Mouse (Mus musculus): ENCODE measurements at regions not wholly inside any gene's neighbourhood (a gene's known extent, or its start where the extent isn't known, plus 50 kb on each side); places are given as distances from the start of the nearest gene placed in this dataset.

DNA sequence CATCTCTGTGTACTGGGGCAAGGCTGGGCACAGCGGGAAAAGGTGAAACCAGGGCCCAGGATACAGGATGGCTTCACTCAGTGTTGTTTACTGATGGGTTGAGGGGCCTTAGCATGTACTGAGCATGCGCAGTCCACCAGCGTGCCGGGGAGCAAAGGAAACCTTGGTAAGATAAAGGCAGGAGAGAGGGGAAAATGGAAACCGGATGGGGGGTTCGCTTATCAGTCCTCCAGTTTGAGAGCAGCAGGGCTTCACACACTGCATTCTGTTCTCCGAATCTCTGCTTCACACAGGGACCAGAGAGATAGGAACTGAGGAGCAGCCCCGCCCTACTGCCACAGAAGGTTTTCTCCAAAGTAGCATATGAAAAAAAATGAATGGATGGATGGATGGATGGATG is 127.6 kb upstream of the Pabpc6 start:
- 77% methylated on average over 8 of the region's 8 CpGs for WGBS

DNA sequence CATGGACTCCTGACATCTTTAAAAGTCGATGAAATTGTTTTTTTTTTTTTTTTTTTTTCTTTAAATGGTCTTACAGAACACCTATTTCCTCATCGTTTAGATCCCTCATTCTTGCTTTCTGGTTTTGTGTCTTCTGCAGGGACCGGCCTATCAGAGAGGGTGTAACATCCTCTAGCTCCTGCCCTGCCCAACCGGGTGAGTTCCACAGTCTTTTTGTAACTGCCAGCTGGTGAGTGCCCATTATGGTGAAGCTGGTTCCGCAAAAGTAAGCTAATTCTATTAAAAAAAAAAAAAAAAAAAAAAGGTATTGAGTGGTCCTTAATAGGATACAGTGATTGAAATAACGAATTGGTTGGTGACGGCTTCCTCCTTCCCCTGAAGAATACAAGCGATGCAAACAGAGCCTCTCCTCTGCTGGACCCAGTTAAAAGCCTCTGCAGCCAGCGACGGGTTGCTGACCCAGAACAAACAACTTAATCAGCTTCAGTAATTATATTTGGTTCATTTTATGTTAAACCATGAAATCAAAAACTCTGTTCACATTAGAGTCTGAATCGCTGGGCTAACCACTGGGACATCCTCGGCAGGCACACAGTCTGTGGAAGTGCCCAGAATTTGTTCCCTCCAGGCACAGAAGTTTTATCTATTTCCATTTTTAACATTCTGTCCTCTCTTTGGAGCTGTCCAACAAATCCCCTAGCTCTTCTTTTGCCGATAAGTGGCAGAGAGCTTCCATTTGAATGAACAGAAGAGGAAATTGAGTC is 126.9 kb upstream of the Pabpc6 start:
- 79% methylated on average over 13 of the region's 13 CpGs for WGBS
- Histone ChIP-seq H3K4me1 (ENCODE audit: control insufficient read depth, insufficient read depth, low read length) (no peaks in the 10 kb centered on the region), H3K4me3 (replicated peaks; ENCODE audit: extremely low read depth, low read depth, low read length) (no peak overlapping the region)
- DNase-seq = no peak
- TF ChIP-seq POLR2A (IDR thresholded peaks at IDR 0.05; ENCODE audit: borderline replicate concordance, extremely low read depth, low read depth, low read length) (no peak), CTCF (IDR thresholded peaks at IDR 0.05; ENCODE audit: insufficient read depth, low read length) (no peak)

More for the DNA sequence above, 127.6 kb upstream of the Pabpc6 start:
- H3K4me3 ChIP-seq (replicated peaks; ENCODE audit: extremely low read depth, low read depth, low read length) = no peak overlapping the region
- no peaks in the 10 kb centered on the region for H3K4me1 ChIP-seq (ENCODE audit: control insufficient read depth, insufficient read depth, low read length)
- no peak for DNase-seq
- TF ChIP-seq CTCF (IDR thresholded peaks at IDR 0.05; ENCODE audit: insufficient read depth, low read length) = no peak
- no peak for TF ChIP-seq POLR2A (IDR thresholded peaks at IDR 0.05; ENCODE audit: borderline replicate concordance, extremely low read depth, low read depth, low read length)

- no peaks in the 10 kb centered on the region for H3K4me1 ChIP-seq (ENCODE audit: control insufficient read depth, insufficient read depth, low read length)
- H3K4me3 ChIP-seq (replicated peaks; ENCODE audit: extremely low read depth, low read depth, low read length) = no peak overlapping the region
- DNase-seq = no peak
- TF ChIP-seq POLR2A (IDR thresholded peaks at IDR 0.05; ENCODE audit: borderline replicate concordance, extremely low read depth, low read depth, low read length) (no peak), CTCF (IDR thresholded peaks at IDR 0.05; ENCODE audit: insufficient read depth, low read length) (no peak)
- 89% methylated on average over 5 of the region's 5 CpGs for WGBS
Measured at GRCm38 (mm10) chr17:9778866-9779265, 109.3 kb upstream of the Pabpc6 start.

DNA sequence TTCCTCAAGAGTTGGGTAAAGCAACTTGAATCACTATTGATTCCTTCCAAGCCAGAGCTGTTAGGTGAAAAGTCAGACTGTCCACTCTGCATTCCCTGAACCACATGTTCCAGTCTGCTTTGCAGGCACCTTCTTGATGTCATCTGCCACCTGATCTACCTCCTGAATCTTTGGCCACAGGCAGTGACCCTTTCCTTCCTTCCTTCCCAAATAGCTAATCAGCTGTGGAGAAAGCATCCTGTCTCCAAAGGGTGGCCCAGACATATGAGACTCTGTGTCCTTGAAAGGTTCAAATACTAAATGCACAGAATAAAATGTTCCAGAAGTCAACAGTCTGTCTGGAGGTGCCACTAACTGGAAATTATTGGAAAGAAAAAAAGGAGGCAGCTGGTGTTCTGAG is 107.6 kb upstream of the Pabpc6 start:
- DNase-seq = no peak
- H3K4me1 ChIP-seq (ENCODE audit: control insufficient read depth, insufficient read depth, low read length) = no peaks in the 10 kb centered on the region
- no peak for TF ChIP-seq CTCF (IDR thresholded peaks at IDR 0.05; ENCODE audit: insufficient read depth, low read length)
- no peak for TF ChIP-seq POLR2A (IDR thresholded peaks at IDR 0.05; ENCODE audit: borderline replicate concordance, extremely low read depth, low read depth, low read length)
- no peak overlapping the region for H3K4me3 ChIP-seq (replicated peaks; ENCODE audit: extremely low read depth, low read depth, low read length)

DNA sequence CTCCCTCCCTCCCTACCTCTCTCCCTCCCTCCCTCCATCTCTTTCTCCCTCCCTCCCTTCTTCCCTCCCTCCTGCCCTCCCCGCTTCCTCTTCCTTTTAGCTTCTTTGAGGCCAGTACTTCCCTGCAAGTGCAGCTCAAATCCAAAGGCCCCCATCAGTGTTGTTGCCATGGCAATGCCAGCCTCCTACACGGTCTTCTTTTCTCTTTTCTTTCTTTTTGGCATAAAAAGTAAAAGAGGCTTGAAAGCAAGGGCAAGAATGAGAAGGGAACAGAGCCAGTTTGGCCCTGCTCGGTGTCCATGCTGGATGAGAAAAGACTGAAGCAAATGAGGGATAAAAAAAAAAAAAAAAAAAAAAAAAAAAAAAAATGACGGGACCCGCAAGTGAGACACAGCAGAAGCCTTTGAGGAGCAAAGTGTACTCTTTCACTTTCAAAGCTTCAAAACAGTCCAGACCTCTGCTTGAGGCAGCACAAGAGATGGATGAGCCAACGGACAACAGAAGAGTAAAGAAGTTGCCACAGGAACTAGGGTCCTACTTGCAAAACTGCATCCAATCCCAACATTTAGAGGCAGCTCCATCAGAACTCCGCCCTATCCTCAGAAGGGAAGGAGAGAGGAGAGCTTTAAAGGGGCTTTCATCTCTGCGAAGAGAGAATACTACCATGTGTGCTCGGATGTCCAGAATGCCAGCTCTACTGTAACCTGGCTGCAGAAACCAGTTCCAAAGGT is 106.9 kb upstream of the Pabpc6 start:
- Histone ChIP-seq H3K4me1 (ENCODE audit: control insufficient read depth, insufficient read depth, low read length) (no peaks in the 10 kb centered on the region), H3K4me3 (replicated peaks; ENCODE audit: extremely low read depth, low read depth, low read length) (no peak overlapping the region)
- no peak for DNase-seq
- 67% methylated on average over 8 of the region's 9 CpGs for WGBS
- TF ChIP-seq POLR2A (IDR thresholded peaks at IDR 0.05; ENCODE audit: borderline replicate concordance, extremely low read depth, low read depth, low read length) = no peak
- no peak for TF ChIP-seq CTCF (IDR thresholded peaks at IDR 0.05; ENCODE audit: insufficient read depth, low read length)

- no peaks in the 10 kb centered on the region for H3K4me1 ChIP-seq (ENCODE audit: control insufficient read depth, insufficient read depth, low read length)
- WGBS = 24% methylated on average over 9 of the region's 9 CpGs
- DNase-seq = no peak
- H3K4me3 ChIP-seq (replicated peaks; ENCODE audit: extremely low read depth, low read depth, low read length) = no peak overlapping the region
- TF ChIP-seq POLR2A (IDR thresholded peaks at IDR 0.05; ENCODE audit: borderline replicate concordance, extremely low read depth, low read depth, low read length) (no peak), CTCF (IDR thresholded peaks at IDR 0.05; ENCODE audit: insufficient read depth, low read length) (no peak)
Measured at GRCm38 (mm10) chr17:9775668-9776151, 106.2 kb upstream of the Pabpc6 start.

- TF ChIP-seq CTCF (IDR thresholded peaks at IDR 0.05; ENCODE audit: insufficient read depth, low read length) = no peak
- TF ChIP-seq POLR2A (IDR thresholded peaks at IDR 0.05; ENCODE audit: borderline replicate concordance, extremely low read depth, low read depth, low read length) = no peak
- WGBS = 62% methylated on average over 11 of the region's 11 CpGs
- no peak for DNase-seq
Measured at GRCm38 (mm10) chr17:9774740-9775629, 105.5 kb upstream of the Pabpc6 start.

GRCm38 (mm10) chr17:9773744-9774143 is 104.2 kb upstream of the Pabpc6 start:
- Histone ChIP-seq H3K4me1 (ENCODE audit: control insufficient read depth, insufficient read depth, low read length) (peaks cover 2% of the 10 kb centered on the region; the same call in 1 of the 2 replicates), H3K4me3 (replicated peaks; ENCODE audit: extremely low read depth, low read depth, low read length) (no peak overlapping the region)
- WGBS = 39% methylated on average over 2 of the region's 2 CpGs
- TF ChIP-seq CTCF (IDR thresholded peaks at IDR 0.05; ENCODE audit: insufficient read depth, low read length) (no peak), POLR2A (IDR thresholded peaks at IDR 0.05; ENCODE audit: borderline replicate concordance, extremely low read depth, low read depth, low read length) (no peak)
- no peak for DNase-seq

More at GRCm38 (mm10) chr17:9774740-9775629, 105.5 kb upstream of the Pabpc6 start:
- H3K4me1 ChIP-seq (ENCODE audit: control insufficient read depth, insufficient read depth, low read length) = no peaks in the 10 kb centered on the region
- H3K4me3 ChIP-seq (replicated peaks; ENCODE audit: extremely low read depth, low read depth, low read length) = no peak overlapping the region

GRCm38 (mm10) chr17:9768275-9768674 is 98.8 kb upstream of the Pabpc6 start:
- H3K4me1 ChIP-seq (ENCODE audit: control insufficient read depth, insufficient read depth, low read length) = peaks cover 8% of the 10 kb centered on the region
- TF ChIP-seq CTCF (IDR thresholded peaks at IDR 0.05; ENCODE audit: insufficient read depth, low read length) (no peak), POLR2A (IDR thresholded peaks at IDR 0.05; ENCODE audit: borderline replicate concordance, extremely low read depth, low read depth, low read length) (no peak)
- DNase-seq = no peak
- no peak overlapping the region for H3K4me3 ChIP-seq (replicated peaks; ENCODE audit: extremely low read depth, low read depth, low read length)

Measured in lung, adult 2 months (tissue).